Mouse (Mus musculus): ENCODE results near the gene H2-T24. TPM values are rescaled to one million over a fixed set of nuclear protein-coding genes. Genes with fewer than 3 reads are reported as not detected.
"Not testable (repeated sequence)": the region's sequence is repeated elsewhere in the genome, so short reads cannot be mapped to it uniquely, and the experiment has no call there.

H2-T24 gene
- polyA plus RNA-seq, 1 experiment from 2014 or later = 3.6 TPM

DNA sequence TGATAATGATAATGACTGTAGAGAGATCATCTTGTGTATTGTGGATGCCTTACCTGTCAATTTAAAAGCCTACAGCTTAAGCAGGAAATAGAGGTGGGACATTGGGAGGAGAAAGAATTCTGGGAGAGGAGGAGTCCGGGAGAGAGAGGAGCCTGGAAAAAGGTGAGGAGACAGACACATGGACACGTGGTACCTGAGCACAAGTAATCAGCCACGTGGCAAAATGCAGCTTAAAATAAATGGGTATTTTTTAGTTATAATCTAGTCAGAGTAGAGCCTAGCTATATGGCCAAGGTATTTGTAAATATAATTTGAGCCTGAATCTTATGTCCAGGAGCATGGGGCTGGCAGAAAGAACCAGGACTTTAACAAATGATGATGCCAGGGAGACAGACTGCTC is 841 bp downstream of the H2-T24 start:
- Histone ChIP-seq H3K4me1 (ENCODE audit: control insufficient read depth, insufficient read depth, low read length) (0 out of 2 replicates have a peak, but pooled peaks cover 2% of the 10 kb centered on the region), H3K27ac (ENCODE audit: low read depth, low read length) (no peak overlapping the region), H3K9ac (ENCODE audit: low read length) (no peak overlapping the region), H3K4me3 (ENCODE audit: low read depth, low read length) (no peak overlapping the region), H3K4me2 (ENCODE audit: low read depth) (no peak overlapping the region), H3K36me3 (ENCODE audit: control insufficient read depth, insufficient read depth, low read length) (peaks cover 3% of the 10 kb centered on the region), H3K9me3 (ENCODE audit: control insufficient read depth, low read length) (no peaks in the 10 kb centered on the region), H3K27me3 (ENCODE audit: control insufficient read depth, insufficient read depth, low read length) (no peaks in the 10 kb centered on the region)
- DNase-seq (ENCODE audit: low spot score) = no peak
- whole genome bisulfite sequencing = 63% methylated on average over 3 of the region's 3 CpGs
- ATAC-seq (ENCODE audit: insufficient read depth, low FRiP score, low TSS enrichment) = no peak

DNA sequence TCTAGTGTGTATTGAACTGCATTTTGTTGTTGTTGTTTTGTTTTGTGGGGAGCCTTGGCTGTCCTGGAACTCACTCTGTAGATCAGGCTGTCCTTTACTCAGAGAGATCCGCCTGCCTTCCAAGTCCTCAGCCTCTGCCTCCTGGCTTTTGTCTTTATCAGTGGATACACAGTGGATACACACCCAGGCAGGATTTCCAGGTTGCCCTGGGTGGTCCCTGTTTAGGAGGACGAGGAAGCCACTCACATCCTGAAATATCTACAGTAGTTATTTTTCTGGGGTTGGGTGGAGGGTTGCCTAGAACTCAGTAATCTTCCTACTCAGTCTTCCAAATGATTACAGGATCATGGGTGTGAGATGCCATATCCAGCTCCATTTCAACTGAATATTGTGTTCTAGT is 1.4 kb downstream of the H2-T24 start:
- Histone ChIP-seq H3K4me1 (ENCODE audit: control insufficient read depth, insufficient read depth, low read length) (0 out of 2 replicates have a peak, but pooled peaks cover 2% of the 10 kb centered on the region), H3K27ac (ENCODE audit: low read depth, low read length) (no peak overlapping the region), H3K4me3 (ENCODE audit: low read depth, low read length) (no peak overlapping the region), H3K4me2 (ENCODE audit: low read depth) (no peak overlapping the region), H3K27me3 (ENCODE audit: control insufficient read depth, insufficient read depth, low read length) (no peaks in the 10 kb centered on the region), H3K36me3 (ENCODE audit: control insufficient read depth, insufficient read depth, low read length) (peaks cover 7% of the 10 kb centered on the region), H3K9ac (ENCODE audit: low read length) (no peak overlapping the region), H3K9me3 (ENCODE audit: control insufficient read depth, low read length) (no peaks in the 10 kb centered on the region)
- 74% methylated on average over 2 of the region's 2 CpGs for WGBS
- ATAC-seq (ENCODE audit: insufficient read depth, low FRiP score, low TSS enrichment) (no peak), DNase-seq (ENCODE audit: low spot score) (no peak)

DNA sequence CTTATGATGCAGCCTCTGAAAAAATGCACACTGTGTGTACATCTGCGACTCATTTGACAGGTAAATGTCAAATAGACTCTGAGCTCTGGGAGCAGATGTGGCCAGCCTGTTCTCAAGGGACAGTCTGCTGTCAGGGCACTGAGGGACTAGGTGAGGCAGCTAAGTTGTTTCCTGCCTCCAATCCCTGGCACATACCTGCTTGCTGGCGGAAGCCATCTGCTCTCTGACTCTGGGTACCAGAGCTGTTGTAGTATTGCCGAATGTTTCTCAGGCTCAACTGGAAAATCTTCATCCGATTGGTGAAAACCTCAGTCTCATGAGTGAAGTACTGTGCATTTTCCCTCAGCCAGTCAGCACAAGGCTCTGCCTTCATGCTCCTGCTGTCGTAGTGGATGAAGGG is 3.3 kb downstream of the H2-T24 start:
- 90% methylated on average over 5 of the region's 5 CpGs for WGBS
- Histone ChIP-seq H3K4me1 (ENCODE audit: control insufficient read depth, insufficient read depth, low read length) (0 out of 2 replicates have a peak, but pooled peaks cover 2% of the 10 kb centered on the region), H3K27ac (ENCODE audit: low read depth, low read length) (no peak overlapping the region), H3K9ac (ENCODE audit: low read length) (no peak overlapping the region), H3K4me2 (ENCODE audit: low read depth) (no peak overlapping the region), H3K9me3 (ENCODE audit: control insufficient read depth, low read length) (no peaks in the 10 kb centered on the region), H3K36me3 (ENCODE audit: control insufficient read depth, insufficient read depth, low read length) (peaks cover 7% of the 10 kb centered on the region), H3K4me3 (ENCODE audit: low read depth, low read length) (no peak overlapping the region), H3K27me3 (ENCODE audit: control insufficient read depth, insufficient read depth, low read length) (no peaks in the 10 kb centered on the region)
- DNase-seq (ENCODE audit: low spot score) = no peak
- ATAC-seq (ENCODE audit: insufficient read depth, low FRiP score, low TSS enrichment) = no peak

DNA sequence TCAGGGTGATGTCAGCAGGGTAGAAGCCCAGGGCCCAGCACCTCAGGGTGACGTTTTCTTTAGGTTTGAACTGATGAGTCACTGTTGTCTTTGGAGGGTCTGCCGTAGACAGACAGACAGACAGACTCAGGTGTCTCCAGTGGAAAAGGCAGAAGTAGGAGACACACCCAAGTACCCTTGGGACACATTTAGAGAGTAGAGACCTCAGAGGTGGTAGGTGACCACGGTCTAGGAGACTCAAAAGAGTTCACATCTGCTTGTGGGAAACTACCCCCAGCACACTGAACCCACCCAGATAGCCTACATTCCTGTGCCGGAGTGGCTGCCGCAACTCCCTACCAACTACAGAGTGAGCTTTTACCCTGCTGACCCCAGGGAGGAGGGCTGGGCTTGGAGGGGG is 5.4 kb downstream of the H2-T24 start:
- Histone ChIP-seq H3K9me3 (ENCODE audit: control insufficient read depth, low read length) (no peaks in the 10 kb centered on the region), H3K9ac (ENCODE audit: low read length) (no peak overlapping the region), H3K27ac (ENCODE audit: low read depth, low read length) (no peak overlapping the region), H3K4me3 (ENCODE audit: low read depth, low read length) (no peak overlapping the region), H3K4me1 (ENCODE audit: control insufficient read depth, insufficient read depth, low read length) (no peaks in the 10 kb centered on the region), H3K27me3 (ENCODE audit: control insufficient read depth, insufficient read depth, low read length) (no peaks in the 10 kb centered on the region), H3K4me2 (ENCODE audit: low read depth) (no peak overlapping the region), H3K36me3 (ENCODE audit: control insufficient read depth, insufficient read depth, low read length) (peaks cover 7% of the 10 kb centered on the region)
- ATAC-seq (ENCODE audit: insufficient read depth, low FRiP score, low TSS enrichment) (no peak), DNase-seq (ENCODE audit: low spot score) (no peak)
- WGBS = 91% methylated on average over 5 of the region's 5 CpGs

DNA sequence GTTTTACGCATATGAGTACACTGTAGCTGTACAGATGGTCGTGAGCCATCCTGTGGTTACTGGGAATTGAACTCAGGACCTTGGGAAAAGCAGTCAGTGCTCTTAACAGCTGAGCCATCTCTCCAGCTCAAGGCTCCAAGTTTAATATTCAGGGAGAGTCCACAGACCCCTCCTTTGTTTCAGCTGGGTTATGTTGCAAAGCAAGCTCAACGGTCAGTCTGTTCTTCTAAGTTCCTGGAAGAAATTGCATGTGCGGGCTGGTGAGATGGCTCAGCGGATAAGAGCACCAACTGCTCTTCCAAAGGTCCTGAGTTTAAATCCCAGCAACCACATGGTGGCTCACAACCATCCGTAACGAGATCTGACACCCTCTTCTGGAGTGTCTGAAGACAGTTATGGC is 16.0 kb downstream of the H2-T24 start:
- not testable (repeated sequence) for H3K27me3 ChIP-seq (ENCODE audit: control insufficient read depth, insufficient read depth, low read length); H3K27ac ChIP-seq (ENCODE audit: low read depth, low read length); ATAC-seq (ENCODE audit: insufficient read depth, low FRiP score, low TSS enrichment); H3K4me1 ChIP-seq (ENCODE audit: control insufficient read depth, insufficient read depth, low read length); H3K9me3 ChIP-seq (ENCODE audit: control insufficient read depth, low read length); H3K4me2 ChIP-seq (ENCODE audit: low read depth); H3K4me3 ChIP-seq (ENCODE audit: low read depth, low read length); H3K36me3 ChIP-seq (ENCODE audit: control insufficient read depth, insufficient read depth, low read length); H3K9ac ChIP-seq (ENCODE audit: low read length); DNase-seq (ENCODE audit: low spot score)
- 96% methylated on average over 7 of the region's 7 CpGs for WGBS

DNA sequence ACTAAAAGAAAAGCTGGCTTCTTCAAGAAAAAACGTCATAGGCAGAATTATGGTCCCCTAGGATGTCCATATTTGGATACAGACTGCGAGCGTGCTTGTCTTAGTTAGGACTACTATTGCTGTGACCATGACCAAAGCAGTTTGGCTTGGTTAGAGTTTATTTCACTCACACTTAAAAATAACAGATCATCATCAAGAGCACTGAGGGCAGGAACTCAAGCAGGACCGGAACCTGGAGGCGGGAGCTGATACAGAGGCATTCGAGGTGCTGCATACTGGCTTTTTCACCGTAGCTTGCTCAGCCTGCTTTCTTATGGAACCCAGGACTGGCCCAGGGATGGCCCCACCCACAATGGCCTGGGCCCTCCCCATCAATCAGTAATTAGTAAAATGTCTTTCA is 17.0 kb downstream of the H2-T24 start:
- H3K4me3 ChIP-seq (ENCODE audit: low read depth, low read length) = no peak overlapping the region
- peaks cover 2% of the 10 kb centered on the region; the same call in 1 of the 2 replicates for H3K36me3 ChIP-seq (ENCODE audit: control insufficient read depth, insufficient read depth, low read length)
- DNase-seq (ENCODE audit: low spot score) (no peak), ATAC-seq (ENCODE audit: insufficient read depth, low FRiP score, low TSS enrichment) (no peak)
- no peaks in the 10 kb centered on the region for H3K4me1 ChIP-seq (ENCODE audit: control insufficient read depth, insufficient read depth, low read length)
- H3K9me3 ChIP-seq (ENCODE audit: control insufficient read depth, low read length) = no peaks in the 10 kb centered on the region
- H3K27me3 ChIP-seq (ENCODE audit: control insufficient read depth, insufficient read depth, low read length) = no peaks in the 10 kb centered on the region
- H3K4me2 ChIP-seq (ENCODE audit: low read depth) = no peak overlapping the region
- 91% methylated on average over 7 of the region's 7 CpGs for WGBS
- H3K27ac ChIP-seq (ENCODE audit: low read depth, low read length) = no peak overlapping the region
- H3K9ac ChIP-seq (ENCODE audit: low read length) = no peak overlapping the region

DNA sequence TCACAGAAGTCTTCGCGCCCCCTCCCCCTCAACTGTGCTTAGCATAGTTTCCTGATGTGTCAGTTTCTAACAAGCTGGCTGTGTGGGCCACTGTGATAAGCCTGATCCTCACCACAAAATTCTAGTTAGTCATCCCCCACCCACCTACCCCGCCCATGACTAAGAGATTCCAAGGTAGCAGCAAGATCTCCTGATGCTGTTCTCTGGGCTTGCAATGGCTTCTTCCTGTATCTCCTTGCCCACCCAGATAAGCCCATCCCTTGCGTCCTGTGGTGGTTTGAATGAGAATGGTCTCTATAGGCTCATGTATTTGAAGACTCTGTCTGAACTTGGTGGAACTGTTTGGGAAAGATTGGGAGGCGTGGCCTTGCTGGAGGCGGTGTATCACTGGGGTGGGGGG is 18.4 kb downstream of the H2-T24 start:
- 95% methylated on average over 6 of the region's 6 CpGs for WGBS
- H3K4me1 ChIP-seq (ENCODE audit: control insufficient read depth, insufficient read depth, low read length) = no peaks in the 10 kb centered on the region
- peaks cover 2% of the 10 kb centered on the region; the same call in 1 of the 2 replicates for H3K36me3 ChIP-seq (ENCODE audit: control insufficient read depth, insufficient read depth, low read length)
- ATAC-seq (ENCODE audit: insufficient read depth, low FRiP score, low TSS enrichment) (no peak), DNase-seq (ENCODE audit: low spot score) (no peak)
- H3K4me3 ChIP-seq (ENCODE audit: low read depth, low read length) = no peak overlapping the region
- no peak overlapping the region for H3K4me2 ChIP-seq (ENCODE audit: low read depth)
- no peaks in the 10 kb centered on the region for H3K9me3 ChIP-seq (ENCODE audit: control insufficient read depth, low read length)
- H3K27ac ChIP-seq (ENCODE audit: low read depth, low read length) = no peak overlapping the region
- H3K27me3 ChIP-seq (ENCODE audit: control insufficient read depth, insufficient read depth, low read length) = no peaks in the 10 kb centered on the region
- no peak overlapping the region for H3K9ac ChIP-seq (ENCODE audit: low read length)

DNA sequence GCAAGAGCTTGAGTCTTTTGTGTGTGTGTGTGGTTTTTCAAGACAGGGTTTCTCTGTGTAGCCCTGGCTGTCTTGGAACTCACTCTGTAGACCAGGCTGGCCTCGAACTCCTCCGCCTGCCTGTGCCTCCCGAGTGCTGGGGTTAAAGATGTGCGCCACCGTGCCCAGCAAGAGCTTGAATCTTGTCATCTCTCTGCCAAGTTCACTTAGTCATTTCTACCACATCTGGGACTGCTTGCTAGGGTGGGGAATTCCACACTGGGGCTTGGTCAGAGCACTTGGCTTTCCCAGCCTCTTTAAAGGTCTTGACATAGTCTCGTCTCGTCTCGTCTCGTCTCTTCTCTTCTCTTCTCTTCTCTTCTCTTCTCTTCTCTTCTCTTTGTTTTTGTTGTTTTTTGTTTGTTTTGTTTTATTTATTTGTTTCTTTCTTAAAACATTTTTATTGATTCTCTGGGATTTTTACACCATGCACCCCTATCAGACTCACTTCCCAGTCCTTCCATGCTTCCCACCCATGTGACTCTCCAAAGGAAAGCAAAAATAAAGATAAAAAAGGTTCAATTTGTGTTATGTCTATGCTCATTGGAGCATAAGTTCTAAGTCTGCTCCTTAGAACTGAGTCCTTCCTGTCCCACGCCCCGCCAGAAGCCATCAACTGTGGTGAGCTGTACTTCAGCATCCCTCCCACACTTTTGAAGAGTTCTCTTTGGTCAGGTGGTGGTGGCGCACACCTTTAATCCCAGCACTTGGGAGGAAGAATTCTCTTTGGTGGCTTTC is 19.1 kb downstream of the H2-T24 start:
- Histone ChIP-seq H3K9ac (ENCODE audit: low read length) (no peak overlapping the region), H3K4me2 (ENCODE audit: low read depth) (no peak overlapping the region), H3K27me3 (ENCODE audit: control insufficient read depth, insufficient read depth, low read length) (no peaks in the 10 kb centered on the region), H3K9me3 (ENCODE audit: control insufficient read depth, low read length) (no peaks in the 10 kb centered on the region), H3K4me1 (ENCODE audit: control insufficient read depth, insufficient read depth, low read length) (no peaks in the 10 kb centered on the region), H3K4me3 (ENCODE audit: low read depth, low read length) (no peak overlapping the region), H3K27ac (ENCODE audit: low read depth, low read length) (no peak overlapping the region), H3K36me3 (ENCODE audit: control insufficient read depth, insufficient read depth, low read length) (peaks cover 2% of the 10 kb centered on the region; the same call in 1 of the 2 replicates)
- WGBS = 93% methylated on average over 12 of the region's 12 CpGs
- no peak for ATAC-seq (ENCODE audit: insufficient read depth, low FRiP score, low TSS enrichment)
- no peak for DNase-seq (ENCODE audit: low spot score)

DNA sequence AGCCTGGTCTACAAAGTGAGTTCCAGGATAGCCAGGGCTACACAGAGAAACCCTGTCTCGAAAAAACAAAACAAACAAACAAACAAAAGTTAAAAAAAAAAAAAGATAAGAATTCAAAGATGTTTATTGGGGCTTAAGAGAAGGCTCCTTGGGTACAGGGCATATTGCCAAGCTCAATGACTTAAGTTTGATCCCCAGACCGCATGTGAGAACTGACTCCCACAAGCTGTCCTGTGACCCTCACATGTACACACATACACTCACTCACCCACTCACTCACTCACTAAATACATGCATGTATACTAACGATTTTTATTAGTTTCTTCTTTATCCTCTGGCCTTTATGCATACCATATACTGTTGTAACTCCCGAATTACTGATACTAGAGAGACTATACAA is 20.0 kb downstream of the H2-T24 start:
- ATAC-seq (ENCODE audit: insufficient read depth, low FRiP score, low TSS enrichment) (no peak), DNase-seq (ENCODE audit: low spot score) (no peak)
- Histone ChIP-seq H3K27me3 (ENCODE audit: control insufficient read depth, insufficient read depth, low read length) (no peaks in the 10 kb centered on the region), H3K36me3 (ENCODE audit: control insufficient read depth, insufficient read depth, low read length) (no peaks in the 10 kb centered on the region), H3K4me3 (ENCODE audit: low read depth, low read length) (no peak overlapping the region), H3K9me3 (ENCODE audit: control insufficient read depth, low read length) (no peaks in the 10 kb centered on the region), H3K4me2 (ENCODE audit: low read depth) (no peak overlapping the region), H3K4me1 (ENCODE audit: control insufficient read depth, insufficient read depth, low read length) (peaks cover 3% of the 10 kb centered on the region; the same call in 1 of the 2 replicates), H3K27ac (ENCODE audit: low read depth, low read length) (no peak overlapping the region), H3K9ac (ENCODE audit: low read length) (no peak overlapping the region)
- 88% methylated on average over 4 of the region's 4 CpGs for WGBS

Data from neural tube, embryonic 11.5 days (tissue).